Mouse (Mus musculus): ENCODE measurements at regions not wholly inside any gene's neighbourhood (a gene's known extent, or its start where the extent isn't known, plus 50 kb on each side); places are given as distances from the start of the nearest gene placed in this dataset.
A peak's percentile ranks its signal among the peaks of the same experiment; 100 is the strongest.

DNA sequence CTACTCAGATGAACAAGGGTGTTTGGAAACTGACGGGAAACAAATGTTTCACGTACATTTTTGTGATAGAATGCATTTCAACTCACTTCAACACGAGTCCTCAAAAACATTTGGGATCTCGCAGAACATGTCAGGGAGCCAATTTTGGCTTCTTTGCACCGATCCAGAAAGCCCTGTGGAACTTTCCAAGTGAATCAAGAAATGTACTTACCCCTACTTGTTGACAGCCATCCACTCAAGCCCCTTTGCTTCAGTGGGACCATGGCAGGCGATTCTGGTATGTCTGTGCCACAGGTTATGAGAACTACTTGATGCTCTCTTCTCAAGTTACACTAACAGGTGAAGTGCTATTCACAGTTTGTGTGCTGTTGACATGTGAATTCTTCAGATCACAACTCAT, 381.6 kb downstream of the Tmem182 start:
- intact Hi-C loops (cut with DNase I) = no loop called here
- DNase-seq = no peak
- TF ChIP-seq CTCF (IDR thresholded peaks at IDR 0.05) = no peak

DNA sequence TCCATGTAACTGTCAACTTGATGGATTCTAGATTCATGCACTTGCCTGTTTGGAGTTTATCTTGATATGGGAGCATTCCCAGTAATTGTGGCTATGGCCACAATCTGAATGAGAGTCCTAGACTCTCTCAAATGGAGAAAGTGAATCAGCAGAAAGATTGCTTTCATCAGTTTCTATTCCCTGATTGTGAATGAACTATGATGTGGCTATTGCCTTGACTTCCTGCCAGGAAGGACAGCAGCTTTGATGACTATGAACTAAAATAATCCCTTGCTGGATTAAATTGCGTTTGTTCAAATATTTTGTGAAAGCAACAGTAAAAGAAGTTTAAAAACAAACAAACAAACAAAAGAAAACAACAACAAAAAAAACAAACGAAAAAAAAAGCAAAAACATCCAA, 407.5 kb downstream of the Tmem182 start:
- DNase-seq = no peak
- intact Hi-C loops (cut with DNase I) = no loop called here
- TF ChIP-seq CTCF (IDR thresholded peaks at IDR 0.05) = no peak
- Histone ChIP-seq H3K27ac (no peak overlapping the region), H3K4me3 (no peak overlapping the region)

More for the DNA sequence above, 381.6 kb downstream of the Tmem182 start:
- no peak overlapping the region for H3K27ac ChIP-seq
- H3K4me3 ChIP-seq = no peak overlapping the region

DNA sequence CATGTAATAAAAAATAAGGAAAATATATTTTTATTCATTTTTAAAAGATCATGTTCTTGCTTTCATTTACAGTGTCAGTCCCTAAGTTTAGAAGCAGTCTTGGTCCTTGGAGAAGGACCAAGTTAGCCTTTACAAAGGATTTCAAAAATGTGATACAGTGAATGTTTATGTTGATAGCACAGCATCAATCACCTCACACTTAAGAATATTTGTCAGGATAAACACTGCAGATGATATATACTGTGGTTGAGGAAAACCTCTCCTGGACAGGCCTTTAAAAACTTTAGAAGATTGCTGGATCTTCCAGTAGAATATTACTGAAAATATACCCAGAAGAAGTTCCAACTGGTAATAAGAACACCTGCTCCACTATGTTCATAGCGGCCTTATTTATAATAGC, 420.4 kb downstream of the Tmem182 start:
- TF ChIP-seq CTCF (IDR thresholded peaks at IDR 0.05) = no peak
- DNase-seq = no peak
- no peak overlapping the region for H3K4me3 ChIP-seq
- H3K27ac ChIP-seq = no peak overlapping the region
- intact Hi-C loops (cut with DNase I) = no loop called here

DNA sequence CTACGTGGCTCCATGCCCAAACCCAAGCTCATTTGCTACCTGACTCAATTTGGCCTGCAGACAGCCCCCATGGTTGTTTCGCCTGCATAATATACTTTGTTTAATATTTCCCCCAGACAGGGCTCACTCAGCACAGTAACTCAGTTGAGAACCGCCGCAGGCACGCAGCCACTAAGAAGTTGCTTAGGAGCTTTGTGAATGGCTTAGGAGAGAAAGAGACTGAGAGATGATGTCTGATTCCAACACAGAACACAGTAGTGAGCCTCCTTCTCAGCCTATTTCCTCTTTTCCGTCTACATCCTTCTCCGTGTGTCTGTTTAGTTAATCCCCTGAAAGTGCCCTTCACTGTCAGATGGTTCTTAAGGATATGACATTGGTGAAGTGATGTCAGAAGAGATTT, 429.9 kb downstream of the Tmem182 start:
- H3K4me3 ChIP-seq = no peak overlapping the region
- intact Hi-C loops (cut with DNase I) = no loop called here
- DNase-seq = no peak
- no peak for TF ChIP-seq CTCF (IDR thresholded peaks at IDR 0.05)
- H3K27ac ChIP-seq = no peak overlapping the region

DNA sequence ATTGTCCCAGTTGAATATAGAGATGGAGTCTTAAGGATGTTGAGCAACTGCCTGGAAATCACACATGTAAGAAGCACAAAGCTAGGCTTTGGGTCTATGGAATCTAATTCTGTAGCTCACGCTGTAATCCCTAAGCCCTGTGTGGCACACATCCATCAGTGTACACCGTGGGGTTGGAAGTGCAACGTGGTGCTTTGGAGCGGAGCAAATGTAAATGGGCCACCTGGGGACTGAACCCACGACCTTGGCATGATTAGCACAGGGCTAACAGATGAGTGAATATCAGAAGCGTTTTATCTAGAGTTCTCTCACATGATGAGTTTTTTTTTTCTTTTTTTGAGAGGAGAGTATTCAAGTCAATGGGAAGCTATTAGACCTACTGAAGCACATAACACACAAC, 437.6 kb downstream of the Tmem182 start:
- H3K27ac ChIP-seq = no peak overlapping the region
- intact Hi-C loops (cut with DNase I) = no loop called here
- H3K4me3 ChIP-seq = no peak overlapping the region
- no peak for TF ChIP-seq CTCF (IDR thresholded peaks at IDR 0.05)
- no peak for DNase-seq

DNA sequence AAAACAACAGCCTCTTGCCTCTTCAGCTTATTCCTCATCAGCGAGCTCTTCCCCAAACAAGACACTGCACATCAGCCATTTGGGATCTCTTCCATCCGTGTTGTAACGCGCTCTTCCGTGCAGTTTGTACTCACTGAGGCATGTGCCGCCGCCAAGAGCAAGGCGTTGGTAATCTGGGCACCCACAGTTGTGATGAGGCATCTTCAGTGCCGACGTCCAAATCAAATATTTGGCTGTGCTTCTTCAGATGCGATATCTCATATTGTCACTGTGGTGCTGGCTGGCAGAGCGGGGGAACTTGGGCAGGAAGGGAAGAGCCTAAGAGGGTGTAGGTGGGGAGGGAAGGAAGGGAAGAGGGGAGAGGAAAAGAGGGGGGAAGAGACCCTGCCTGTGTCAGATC, 439.2 kb downstream of the Tmem182 start:
- DNase-seq = no peak
- intact Hi-C loops (cut with DNase I) = no loop called here
- TF ChIP-seq CTCF (IDR thresholded peaks at IDR 0.05) = no peak
- H3K4me3 ChIP-seq = no peak overlapping the region
- H3K27ac ChIP-seq = no peak overlapping the region

DNA sequence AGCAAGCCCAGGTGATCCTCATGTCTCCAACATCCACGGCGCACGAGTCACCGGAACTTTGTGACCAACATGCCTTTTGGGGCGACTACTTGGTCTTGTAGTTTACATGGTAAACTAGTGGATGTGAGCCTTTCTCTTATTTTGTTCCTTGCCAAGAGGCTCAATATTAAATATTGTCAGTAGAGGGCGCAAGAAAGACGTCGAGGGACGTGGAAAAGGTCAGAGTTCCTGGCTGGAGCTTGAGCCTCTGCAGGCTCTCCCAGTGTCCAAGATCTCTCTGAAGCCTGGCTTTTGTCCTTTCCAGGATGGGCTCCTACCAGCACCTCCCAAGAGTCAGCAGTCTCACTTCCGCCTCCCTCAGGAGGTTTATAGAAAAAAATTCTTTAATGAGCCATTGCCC, 458.8 kb downstream of the Tmem182 start:
- Histone ChIP-seq H3K27ac (no peak overlapping the region), H3K4me3 (no peak overlapping the region)
- no peak for DNase-seq
- intact Hi-C loops (cut with DNase I) = no loop called here
- TF ChIP-seq CTCF (IDR thresholded peaks at IDR 0.05) = peak; percentile 35; the same call in 1 of the 2 replicates

DNA sequence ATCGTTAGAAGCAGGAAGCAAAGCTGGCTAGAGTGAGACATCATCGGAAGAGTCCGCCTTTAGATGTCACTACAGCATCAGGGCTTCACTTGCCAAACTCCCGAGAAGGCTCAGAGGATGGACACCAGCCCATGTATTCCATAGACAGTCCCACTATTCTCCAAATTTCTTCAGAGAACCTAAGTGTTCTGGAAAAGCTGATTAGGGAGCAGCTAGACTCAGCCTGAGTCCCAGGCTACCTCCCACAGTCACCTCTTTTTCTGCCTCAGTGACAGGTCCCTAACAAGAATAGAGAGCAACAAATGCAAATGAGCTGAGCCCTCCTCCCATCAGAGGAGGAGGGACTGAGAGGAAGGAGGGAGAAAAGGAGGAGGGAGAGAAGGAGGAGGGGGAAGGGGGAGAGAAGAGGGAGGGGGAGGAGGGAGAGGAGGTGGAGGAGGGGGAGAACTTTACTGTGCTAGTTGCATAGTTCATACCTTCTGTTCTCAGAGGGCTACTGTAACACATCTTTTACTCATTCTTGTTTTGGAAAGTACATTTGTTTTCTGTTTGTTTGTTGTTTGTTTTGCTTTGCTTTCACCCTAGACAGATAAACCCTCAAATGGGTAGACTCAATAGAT, 465.8 kb downstream of the Tmem182 start:
- Histone ChIP-seq H3K4me3 (no peak overlapping the region), H3K27ac (no peak overlapping the region)
- intact Hi-C loops (cut with DNase I) = no loop called here
- no peak for DNase-seq
- TF ChIP-seq CTCF (IDR thresholded peaks at IDR 0.05) = no peak

DNA sequence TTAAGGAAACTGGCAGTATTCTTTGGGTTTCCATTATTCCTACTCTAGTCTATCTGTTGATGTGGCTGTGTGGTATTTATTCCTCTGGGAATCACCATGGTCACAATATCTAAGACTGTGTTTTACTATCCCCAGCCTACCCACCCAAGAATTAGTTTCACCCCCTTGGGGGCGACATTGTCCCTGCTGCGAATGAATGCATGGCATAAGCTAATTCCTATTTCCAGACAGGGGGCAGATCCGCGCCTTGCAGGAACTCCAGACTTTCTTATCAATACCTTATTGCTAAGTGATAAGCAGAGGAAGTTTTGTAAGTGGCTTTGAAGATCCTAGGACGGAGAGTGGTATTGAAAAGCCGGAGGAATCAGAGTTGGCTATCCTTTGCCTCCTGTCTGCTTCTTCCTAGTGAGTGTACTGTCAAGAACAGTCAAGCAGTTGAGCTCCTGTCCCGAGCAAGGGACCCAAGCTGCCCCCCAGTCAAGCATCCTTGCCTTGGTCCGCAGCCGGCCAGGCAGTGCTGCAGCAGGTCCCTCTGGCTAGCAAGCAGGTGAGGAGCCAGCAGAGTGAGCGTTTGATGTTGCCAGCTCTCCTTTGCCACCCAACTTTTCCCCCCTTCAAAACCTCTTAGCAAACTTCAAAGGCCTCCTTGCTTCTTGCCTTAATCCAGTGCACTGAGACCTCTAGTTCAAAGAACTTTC, 469.3 kb downstream of the Tmem182 start:
- no peak for DNase-seq
- Histone ChIP-seq H3K27ac (no peak overlapping the region), H3K4me3 (no peak overlapping the region)
- peak; percentile 7; the same call in 1 of the 2 replicates for TF ChIP-seq CTCF (IDR thresholded peaks at IDR 0.05)
- intact Hi-C loops (cut with DNase I) = no loop called here

DNA sequence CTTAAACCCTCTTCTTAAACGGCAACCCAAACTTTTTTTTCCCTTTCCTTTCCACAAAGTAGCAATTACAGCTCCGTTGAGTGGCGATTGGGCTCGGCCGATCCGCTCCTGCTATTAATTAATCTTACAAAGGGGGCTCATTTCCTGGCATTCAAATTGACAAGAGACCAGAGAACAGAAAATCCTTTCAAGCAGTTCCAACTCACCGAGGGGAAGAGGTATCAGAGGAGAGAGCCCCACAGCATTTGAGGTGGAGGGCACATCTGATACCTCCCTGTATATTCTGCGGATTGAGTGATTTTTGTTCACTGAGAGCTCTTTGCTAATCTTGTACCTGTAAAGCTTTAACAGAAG, 469.8 kb downstream of the Tmem182 start:
- intact Hi-C loops (cut with DNase I) = no loop called here
- DNase-seq = no peak
- H3K27ac ChIP-seq = no peak overlapping the region
- no peak for TF ChIP-seq CTCF (IDR thresholded peaks at IDR 0.05)
- H3K4me3 ChIP-seq = no peak overlapping the region

DNA sequence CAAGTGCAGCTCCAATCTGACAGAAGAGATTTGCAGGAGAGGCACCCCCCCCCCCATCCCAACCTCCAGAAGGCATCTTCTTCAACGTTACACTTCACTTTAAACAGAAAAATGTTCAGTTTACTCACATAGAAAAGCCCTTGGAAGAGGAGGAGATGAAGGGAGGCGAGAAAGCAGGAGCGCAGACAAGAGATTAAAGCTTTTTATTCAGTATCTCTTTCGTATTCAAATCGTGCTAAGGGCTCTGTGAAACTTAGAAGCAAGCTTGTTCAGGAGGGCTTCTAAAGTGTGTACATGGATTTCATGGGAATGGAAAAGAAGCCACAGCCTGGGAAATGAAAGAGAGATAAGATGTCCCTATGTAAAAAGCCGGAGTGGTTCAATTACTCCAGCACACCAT, 470.2 kb downstream of the Tmem182 start:
- no peak overlapping the region for H3K4me3 ChIP-seq
- TF ChIP-seq CTCF (IDR thresholded peaks at IDR 0.05) = no peak
- intact Hi-C loops (cut with DNase I) = no loop called here
- no peak for DNase-seq
- H3K27ac ChIP-seq = no peak overlapping the region

DNA sequence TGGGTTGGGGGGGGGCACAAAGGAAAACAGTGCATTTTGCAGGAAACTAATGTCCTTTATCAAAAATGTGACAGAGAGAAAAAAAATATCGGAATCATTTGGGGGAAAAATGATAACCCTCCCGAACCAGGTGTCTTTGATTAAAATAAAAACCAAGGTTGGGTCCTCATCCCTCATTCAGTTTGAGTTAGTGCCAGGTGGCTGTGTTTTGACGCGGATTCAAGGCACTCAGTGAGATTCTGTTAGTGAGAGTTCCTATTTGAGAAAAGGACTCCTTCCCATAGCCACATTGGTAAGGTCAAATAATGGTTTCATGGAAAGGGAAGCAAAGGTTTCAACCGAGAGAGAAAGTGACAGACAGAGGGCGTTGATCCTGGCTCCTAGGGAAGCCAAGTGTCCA, 470.9 kb downstream of the Tmem182 start:
- intact Hi-C loops (cut with DNase I) = no loop called here
- no peak for DNase-seq
- no peak overlapping the region for H3K27ac ChIP-seq
- H3K4me3 ChIP-seq = no peak overlapping the region
- no peak for TF ChIP-seq CTCF (IDR thresholded peaks at IDR 0.05)

DNA sequence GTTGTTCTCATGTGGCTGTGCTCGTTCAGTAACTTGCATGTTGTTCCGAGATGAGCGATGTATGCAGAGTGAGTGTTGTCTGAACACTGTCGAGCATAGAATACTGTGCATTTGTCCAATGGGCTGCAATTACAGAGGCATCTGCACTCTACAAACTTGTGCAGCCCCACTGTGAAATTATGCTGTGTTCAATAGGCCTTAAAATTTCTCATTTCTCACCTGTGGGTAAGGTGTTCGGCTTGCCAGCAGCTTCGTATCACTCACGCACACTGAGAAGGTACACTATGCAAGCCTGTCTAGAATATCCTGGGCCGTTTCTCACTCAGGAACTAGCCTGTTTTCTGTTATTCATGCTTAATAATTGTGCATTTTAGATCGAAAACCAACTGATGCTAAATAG, 479.8 kb downstream of the Tmem182 start:
- intact Hi-C loops (cut with DNase I) = no loop called here
- no peak for DNase-seq
- TF ChIP-seq CTCF (IDR thresholded peaks at IDR 0.05) = no peak
- no peak overlapping the region for H3K27ac ChIP-seq
- no peak overlapping the region for H3K4me3 ChIP-seq

DNA sequence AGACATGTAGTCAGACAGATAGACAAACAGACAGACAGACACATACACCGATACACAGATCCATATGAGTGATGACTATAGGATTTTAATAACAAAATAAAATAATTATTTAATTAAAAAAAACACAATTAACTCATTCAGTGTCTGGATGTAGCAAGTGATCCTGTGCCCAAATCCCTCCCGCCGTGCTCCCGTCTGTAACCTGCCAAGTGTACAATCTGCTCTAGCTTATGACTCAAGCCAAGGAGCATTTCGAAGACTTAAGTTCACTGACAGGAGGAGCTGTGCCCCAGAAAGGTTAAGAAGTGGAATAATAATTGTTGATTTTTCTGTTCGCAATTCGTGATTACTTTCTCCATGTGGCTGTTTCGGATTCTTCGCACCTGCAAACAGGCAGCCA, 480.8 kb downstream of the Tmem182 start:
- Histone ChIP-seq H3K27ac (no peak overlapping the region), H3K4me3 (no peak overlapping the region)
- intact Hi-C loops (cut with DNase I) = no loop called here
- DNase-seq = no peak
- no peak for TF ChIP-seq CTCF (IDR thresholded peaks at IDR 0.05)
